Mouse (Mus musculus) T-cell, adult 2 months (primary cell): Measurements from ENCODE around the gene Ctrb1.

Source experiments
- DNase-seq: peaks from one replicate; pipeline ENCODE4 v3.0.0; 2022; ENCODE audit warnings: low spot score

Ctrb1 gene

DNA sequence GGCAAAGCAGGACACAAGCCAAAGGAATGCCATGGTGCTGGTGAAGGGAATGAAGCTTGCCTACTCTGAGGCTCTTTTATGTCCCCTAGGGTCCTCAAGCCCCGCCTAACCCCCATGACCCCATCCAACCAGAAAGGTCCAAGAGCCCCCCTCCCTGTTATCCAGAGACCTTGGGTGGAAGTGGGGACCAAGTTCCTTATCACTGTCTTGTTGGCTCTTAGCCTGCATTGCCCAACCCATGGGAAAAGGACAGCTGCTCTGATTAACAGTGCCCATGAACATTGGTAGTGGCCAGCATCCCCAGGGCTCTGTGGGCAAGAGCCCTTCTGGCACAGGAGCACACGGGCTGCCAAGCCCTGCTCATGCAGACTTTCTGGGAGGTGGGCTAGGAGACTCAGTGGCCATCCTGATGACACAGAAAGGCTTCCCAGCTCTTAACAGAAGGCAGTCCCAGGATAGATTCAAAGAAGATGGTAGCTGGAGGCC is at the start of gene Ctrb1:
TSS of gene Ctrb1 (minus strand) at position 51 of the 486 bp plus-strand sequence.
- DNase-seq: no peak

DNA sequence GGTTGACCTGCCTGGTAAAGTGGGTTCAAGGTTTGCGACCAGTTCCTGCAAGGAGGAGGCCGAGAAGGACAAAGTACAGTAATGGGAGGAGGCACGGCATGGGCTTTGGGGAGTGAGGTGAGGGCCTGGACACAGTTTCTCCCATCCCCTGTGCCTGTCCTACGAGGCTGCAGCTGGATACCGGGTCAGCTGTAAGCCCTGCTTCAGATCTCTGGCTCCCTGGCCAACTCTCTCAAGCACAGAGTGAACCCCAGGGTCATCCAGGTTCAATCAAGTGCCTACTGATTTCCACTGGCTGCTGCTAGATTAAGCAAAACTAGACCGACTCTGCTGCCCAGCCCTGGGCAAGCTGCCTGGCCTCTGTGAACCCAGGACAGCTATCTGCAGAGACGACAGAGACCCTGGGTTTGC is 49.5 kb upstream of the Ctrb1 start:
- no peak for DNase-seq

DNA sequence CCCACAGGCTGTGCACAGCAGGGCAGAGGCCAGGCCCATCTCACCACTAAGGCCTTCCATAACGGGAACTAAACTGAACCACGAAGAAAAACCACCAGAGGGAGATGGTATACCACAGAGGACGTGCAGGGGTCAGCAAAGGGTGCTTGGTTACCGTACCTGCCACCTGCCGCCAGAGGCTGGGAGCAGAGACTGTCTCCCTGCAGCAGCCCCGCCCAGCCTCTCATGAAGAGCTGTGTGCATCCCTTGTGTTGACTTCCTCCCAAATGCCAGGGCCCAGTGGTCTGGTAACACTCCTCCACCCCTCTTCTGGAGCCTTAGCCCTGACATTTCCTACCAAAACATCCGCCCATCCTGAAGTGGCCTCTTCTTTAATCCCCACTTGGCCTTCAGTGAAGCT is 48.8 kb upstream of the Ctrb1 start:
- DNase-seq: no peak

DNA sequence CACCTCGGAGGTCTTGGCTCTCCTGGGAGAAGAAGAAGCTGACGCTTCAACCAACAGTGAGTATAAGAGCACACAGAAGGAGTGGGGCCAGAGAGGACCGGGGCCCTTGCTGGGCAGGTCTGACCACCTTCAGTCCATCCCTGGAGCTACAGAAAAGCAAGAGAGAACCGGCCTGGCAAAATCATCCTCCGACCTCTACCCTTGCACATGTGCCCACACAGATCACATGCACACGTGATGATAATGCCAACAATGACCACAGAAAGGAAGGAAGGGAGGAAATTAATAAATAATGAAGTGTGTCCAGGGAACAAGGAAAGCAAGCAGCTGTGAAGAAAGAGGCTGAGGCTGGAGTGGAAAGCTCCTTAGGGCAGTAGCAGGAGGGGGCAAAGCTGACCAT is 48.1 kb upstream of the Ctrb1 start:
- DNase-seq: no peak

DNA sequence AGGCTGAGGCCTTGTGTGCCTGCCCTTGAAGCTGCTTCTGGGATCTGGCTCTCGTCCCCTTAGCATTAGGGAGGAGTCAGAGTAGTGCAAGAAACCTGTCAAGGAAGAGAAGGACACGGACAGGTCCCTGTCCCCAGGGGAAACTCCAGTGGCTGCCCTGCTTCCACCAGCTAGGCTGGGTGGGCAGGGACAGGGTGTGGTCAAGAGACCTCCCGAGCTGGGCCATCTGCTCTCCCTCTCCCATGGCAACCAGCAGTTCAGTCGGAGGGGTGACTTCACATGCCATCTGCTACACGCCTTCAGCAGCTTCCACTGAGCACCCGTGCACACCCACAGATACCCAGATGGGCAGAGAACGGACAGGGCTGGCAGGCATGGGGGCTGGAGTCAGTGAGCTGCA is 45.5 kb upstream of the Ctrb1 start:
- no peak for DNase-seq

DNA sequence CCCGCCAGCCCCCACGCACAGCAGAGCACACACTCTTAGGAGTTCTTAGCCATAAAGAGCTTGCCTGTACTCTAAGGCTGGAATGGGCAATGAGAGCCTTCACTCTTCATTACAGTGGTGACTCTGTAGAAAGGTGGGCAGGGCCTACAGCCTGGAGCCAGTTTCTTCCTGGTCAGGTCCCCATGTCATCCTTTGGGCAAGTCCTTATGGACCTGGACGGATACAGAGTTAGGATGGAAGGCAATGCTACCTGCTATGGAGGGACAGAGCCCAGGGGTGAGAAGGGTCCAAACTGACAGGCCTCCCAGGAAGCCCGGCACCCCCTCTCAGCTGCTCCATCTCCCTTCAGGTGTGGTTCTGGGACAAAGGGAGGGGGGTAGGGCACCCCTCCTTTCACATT is 45.0 kb upstream of the Ctrb1 start:
- no peak for DNase-seq

DNA sequence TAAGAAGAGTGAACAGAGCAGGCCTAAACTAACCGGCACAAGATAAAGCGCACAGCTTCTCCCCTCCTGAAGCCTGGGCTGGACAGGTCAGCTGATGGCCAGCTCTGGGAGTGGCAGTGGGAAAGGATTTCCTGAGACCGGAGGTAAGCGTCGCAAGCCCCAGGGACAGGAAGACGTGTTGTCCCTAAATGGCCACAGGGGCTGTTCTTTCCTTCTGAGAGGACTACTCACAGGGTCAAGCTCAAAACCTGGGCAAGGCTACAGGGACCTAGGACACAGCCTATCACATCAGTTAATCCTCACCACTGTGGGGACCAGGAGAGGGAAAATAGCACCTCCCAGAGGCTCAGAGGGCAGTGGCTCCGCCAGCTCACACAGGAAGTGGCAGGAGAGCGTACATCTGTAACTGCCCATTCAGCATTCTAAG is 44.5 kb upstream of the Ctrb1 start:
- DNase-seq: no peak

DNA sequence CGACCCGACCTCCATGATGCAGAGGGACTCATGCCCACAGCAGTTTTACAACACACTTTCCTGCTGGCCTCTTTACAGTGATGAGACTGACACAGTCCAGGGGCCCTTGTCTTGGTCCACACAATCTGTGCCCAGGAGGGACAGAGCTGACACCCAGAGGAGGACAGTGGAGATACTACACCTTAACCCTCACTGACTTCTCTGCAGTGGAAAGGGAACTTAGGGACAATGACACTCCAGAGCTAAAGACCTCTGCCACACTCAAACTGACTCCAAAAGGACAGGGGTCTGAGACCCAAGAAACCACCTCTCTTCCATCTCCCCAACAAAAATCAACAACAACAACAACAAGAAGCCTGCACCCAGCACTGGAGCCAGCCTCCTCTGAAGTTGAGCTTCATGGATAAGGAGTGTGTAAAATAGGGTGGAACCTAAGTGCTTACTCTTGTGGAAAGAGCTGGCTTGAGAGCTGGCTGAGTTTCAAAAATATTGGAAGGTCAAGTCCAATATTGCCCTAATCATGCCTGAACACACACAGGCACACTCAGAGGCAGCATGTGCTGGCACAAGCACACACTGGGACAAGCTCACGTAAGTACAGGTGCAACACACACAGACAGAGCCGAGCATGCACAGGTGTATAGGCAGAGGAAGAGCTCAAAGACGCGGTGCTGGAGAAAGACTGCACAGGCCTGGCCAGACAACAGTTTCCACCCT is 43.6 kb upstream of the Ctrb1 start:
- DNase-seq: no peak

DNA sequence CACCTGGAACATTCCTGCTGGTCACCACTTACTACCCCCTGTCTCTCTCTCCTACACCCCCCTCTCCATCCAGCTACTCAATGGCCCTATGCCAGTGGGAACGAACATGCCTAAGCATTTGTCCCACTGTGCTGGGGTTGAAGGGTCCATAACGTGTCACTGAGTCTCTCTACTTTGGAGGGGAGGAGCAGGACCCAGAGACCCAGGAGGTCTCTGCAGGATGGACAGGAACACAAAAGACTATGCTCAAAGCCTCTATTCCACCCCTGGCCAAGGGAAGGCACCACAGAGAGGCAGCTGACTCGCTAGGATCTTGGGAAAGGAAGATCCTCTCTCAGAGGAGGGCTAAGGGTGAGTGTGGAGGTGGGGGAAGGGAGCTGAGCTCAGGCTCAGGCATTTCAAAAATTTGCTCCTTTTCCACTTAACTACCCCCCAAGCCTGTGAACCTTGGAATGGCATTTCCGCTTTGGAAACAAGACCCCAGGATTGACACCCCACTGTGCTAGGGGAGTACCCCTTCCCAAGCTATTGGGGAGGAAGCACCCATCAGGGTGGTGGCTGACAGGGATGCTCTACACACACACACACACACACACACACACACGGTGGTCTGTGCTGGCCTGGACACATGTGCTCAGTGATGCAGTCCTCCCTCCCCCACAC is 42.9 kb upstream of the Ctrb1 start:
- no peak for DNase-seq

DNA sequence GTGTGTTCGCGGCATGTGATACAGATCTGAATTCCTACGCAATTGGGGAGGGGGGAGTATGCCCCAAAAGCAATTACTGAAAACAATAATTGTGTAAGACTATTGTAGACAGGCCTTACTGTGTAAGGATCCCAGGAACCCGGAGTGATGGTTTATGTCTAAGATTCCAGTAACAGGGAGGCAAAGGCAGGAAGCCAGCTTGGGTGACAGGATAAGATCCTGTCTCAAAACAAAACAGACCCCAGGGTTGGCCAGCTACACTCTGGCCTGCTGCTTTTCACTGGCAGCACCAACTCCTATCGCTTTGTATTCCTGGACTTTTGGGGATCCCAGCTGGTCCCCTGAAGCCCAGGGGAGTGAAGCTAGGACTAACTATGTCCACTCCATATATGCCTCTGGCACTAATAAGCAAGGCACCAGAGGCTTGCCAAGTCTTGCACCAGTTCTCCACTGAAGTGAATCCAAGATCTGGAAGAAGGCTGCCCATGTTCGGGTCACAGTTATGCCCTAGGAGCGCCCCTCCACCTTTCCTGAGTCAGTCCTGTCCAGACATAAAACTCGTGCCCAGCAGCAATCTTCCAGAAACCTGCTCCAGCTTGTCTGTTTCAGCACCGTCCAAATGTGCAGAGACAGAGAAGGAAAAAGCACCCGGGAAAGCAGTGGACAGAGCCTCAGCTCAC is 41.7 kb upstream of the Ctrb1 start:
- no peak for DNase-seq

DNA sequence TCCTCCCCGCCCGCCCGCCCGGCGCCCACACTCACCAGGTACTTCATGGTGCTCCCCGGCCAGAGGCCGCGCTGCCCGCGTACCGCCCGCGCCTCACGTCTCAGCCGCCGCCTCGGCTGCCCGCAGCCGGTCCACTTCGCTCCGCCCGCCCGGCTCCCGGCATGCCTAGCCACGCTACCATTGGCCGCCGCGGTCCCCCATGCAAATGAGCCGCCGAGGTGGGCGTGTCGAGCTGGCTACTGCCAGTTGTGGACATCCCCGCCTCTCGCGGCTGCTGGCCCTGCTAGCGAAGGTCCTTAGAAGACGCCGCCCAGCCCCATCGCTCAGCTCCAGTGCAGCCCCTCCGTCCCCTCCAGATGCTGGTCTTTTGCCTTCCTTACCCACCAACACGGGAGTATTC is 41.2 kb upstream of the Ctrb1 start:
- DNase-seq: peak; percentile 78

DNA sequence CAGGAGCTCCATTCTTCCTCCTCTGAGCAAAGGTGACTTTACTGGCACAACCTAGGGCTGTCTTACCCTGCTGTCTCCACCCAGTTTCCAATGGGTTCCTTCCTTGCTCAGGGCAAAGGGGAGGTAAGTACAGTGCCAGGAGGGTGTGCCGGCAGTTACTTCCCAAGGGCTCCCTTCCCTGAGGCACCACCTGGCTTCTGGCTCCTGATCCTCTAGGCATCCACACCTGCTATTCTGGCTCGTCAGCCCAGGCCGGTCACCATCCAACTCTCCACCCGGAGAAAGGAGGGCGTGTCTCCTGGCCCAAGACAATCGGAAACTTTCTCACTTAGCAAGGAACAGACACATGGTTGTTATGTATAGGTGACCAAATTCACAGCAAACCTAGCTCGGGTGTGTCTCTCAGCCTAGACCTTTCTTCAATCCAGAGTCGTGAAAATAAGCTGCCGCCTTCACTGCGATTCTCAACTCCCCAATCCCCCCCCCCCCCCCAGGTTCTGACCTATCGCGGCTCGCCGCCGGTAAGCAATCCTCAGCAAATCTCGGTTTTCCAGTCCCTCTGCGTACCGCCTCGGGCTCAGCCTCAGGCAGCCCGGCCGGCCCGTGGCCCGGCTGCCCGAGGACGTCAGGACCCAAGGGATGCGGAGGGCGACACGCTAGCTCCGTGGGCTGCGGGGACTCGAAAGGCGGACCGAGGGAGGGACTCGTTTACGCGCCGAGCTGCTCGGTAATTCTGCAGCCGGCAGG is 40.6 kb upstream of the Ctrb1 start:
- no peak for DNase-seq

DNA sequence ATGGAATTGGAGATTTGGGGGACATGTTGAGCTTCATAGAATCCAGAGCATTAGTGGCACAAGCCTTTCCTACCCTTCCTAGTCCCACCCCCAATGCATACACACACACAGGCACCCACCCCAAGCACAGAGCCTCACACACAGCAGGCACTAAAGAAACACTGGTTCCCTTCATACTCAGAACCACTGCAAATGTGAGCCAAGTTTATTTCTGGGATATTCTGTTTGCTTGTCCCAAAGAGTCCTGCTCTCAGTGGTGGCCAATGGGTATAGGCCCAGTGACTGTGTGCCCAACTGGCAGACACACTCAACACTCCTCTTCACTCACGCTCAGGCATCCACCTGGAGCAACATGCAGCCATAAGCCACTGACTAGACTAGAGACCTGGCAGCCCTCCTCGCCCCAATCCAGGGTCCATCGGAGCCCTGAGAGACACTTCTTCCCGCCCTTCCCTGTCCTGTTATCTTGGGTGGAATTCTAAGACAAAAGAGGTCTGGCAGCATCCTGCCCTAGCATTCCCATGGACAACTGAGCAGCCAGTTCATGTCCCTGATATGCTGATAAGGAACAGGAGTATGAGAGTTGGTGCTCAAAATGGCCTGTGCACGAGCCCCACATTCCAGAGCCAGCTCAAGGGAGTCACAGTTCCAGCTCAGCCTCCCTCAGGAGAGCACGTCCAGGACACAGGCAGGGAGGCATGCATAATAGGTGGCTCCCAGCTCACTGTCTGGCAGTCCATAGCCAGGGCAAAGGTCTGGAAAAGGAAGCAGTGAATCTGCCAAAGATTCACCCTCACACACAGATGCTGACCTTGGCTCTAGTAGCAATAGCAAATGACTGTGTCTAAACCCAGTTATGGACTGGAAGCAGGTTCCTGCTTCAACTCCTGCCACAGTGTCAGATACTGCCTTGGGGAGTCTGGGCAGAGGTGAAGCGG is 38.7 kb upstream of the Ctrb1 start:
- no peak for DNase-seq

DNA sequence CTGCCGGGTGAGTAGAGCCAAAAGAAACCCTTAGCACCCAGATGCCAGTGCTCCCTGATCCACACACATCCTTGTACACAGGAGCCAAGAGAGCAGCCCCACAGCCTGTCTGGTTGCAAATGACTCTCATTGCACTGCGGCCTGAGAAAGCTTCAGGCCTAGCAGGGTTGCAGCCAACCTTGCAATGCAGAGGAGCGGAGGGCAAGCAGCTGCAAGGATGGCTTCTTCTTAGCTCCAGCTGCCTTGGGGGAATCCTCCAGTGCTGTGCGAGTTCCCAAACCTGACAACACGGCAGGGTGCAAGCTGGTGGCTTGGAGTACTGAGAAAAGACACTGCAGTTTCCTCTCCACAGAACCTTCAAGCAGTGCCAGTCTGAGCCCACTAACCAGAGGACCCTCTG is 37.7 kb upstream of the Ctrb1 start:
- DNase-seq: no peak

DNA sequence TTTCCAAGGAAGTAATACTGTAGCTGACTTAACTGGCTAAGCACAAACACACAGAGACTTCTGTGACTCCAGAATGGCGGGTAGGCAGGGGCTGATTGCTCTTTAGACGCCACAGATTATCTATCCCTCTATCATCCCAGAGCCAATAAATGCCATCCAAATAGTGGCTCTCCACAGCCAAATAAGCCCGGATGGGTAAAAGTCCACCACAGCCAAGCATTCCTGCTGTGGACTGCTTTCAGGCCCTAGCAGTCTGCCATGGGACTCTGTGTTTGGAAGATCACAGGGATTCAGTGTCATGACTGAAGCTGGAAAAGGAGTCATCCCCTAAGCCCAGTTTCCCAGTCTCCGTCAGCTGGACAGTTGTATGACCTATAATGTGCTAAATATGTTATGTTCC is 36.7 kb upstream of the Ctrb1 start:
- no peak for DNase-seq

DNA sequence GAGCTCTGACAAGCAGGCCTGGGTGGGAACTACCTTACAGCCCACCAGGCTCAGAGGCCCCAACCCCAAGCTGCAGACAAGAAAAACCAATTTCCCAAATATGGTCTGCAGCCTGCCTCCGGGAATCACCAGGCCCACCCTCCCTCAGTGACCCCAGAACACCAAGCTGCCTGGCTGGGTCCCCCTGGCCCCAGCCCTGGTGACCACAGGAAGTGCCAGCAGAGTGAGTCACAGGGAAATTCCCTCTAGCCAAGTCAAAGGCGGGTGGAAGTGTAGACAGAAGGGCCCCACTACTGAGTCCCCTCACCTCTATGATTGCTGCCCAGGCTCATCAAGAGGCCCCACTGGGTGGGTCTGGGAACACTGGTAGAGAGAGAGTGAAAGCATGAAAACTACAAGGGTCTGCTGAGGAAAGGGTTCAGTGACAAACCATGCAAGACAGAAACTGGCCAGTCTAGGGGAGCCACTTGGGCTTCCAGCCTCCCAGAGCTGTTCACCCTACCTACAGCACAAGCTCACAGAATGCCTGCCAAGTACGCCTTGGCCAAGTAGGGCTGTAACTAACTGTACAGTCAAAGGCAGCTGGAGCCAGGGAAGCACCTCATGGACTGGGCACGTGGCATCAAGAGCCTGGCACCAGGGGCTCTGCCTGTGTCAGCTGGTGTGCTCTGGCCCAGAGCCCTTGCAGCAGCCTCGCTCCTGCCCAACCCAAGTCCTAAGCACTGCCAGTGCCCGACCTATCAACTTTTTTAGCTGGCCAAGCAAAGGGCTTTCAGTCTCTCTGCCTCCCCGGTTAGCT is 35.5 kb upstream of the Ctrb1 start:
- DNase-seq: no peak

DNA sequence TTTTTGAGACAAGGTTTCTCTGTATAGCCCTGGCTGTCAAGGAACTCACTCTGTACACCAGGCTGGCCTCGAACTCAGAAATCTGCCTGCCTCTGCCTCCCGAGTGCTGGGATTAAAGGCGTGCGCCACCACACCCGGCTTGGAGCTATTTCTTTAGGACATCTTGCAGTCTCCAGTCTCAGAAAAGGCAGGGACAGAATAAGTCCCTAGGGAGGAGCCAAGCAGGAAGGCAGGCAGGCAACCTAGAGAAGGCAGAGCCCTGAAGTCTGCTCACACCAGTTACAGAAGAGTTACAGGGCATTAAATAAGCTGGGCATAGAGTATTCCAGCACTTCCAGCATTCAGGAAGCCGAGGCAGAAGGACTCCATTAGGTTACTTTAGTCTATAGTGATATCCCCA is 34.5 kb upstream of the Ctrb1 start:
- DNase-seq: no peak

DNA sequence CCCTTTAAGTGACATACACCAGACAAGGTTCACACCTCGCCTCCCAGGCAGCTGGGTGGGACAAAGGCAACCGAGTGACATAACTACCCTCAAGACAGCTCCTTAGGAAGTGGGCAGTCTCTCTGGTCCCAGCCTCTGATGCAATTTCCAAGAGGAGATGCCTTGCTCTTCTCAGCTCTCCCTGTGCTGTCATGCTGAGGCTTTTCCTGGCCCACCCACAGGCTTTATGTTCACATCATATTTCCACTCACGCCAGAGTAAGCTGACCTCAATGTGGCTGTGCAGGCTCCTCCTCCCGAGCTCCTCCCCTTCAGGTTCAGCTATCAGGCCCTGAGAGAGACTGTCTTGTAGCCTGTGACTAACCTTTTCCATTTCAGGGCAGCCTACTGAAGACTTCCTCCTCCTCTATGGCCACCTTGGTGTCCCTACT is 29.3 kb upstream of the Ctrb1 start:
- DNase-seq: no peak

DNA sequence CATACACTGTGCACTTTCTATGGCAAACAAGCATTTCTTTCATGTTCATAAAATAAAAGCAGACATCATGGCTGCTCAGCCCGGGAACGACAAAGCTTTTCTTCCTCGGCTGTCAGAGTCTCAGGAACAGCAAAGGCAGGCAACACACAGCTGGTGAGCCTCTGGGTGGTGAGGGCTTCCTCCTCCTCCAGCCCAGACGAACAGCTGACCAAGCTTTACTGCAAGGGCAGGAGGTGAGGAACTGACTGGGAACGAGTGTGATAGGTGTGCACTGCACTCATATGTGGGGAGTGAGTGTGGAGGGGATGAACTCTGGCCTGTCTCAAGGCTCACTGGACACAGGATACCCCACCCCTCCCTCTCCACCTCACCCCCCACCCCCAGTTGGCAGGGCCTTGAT is 28.1 kb upstream of the Ctrb1 start:
- no peak for DNase-seq

DNA sequence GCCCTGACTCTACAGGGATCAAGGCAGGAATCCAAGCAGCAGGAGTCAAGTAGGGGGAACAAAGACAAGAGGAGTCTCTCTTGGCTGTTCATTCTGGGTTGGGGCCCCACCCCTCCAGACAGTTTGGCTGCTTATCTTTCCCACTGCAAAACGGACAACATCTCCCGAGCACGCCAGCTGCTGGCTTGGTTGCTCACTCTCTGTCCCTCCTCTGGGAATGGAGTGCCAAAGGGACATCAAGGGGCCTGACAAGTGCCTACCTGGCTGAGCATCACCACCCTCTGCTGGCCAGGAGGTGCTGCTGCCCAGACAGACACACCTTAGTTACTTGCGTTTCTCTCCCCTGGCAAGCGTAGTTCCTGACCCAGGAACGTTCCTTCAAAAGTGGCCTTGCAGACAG is 27.1 kb upstream of the Ctrb1 start:
- no peak for DNase-seq

DNA sequence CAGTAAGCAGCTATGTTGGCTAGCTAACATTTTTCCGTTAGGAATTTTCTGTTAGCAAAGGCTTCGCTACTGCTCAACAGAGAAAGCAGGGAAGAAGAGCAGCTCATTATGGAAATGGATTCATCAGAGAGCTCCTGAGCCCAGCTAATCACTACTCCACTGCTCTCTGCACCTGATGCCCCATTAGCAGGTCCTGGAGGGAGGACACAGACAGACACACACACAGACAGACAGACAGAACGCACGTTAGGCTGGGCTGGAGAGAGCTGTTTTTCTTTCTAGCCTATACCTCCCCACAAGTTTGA is 26.6 kb upstream of the Ctrb1 start:
- no peak for DNase-seq
